Mouse (Mus musculus): Measurements from ENCODE around the gene St8sia1. TPM values are rescaled to one million over a fixed set of nuclear protein-coding genes. Genes with fewer than 3 reads are reported as not detected.
A peak's percentile ranks its signal among the peaks of the same experiment; 100 is the strongest.

The St8sia1 gene
- polyA plus RNA-seq, 1 experiment from 2014 or later = 3.6 TPM

DNA sequence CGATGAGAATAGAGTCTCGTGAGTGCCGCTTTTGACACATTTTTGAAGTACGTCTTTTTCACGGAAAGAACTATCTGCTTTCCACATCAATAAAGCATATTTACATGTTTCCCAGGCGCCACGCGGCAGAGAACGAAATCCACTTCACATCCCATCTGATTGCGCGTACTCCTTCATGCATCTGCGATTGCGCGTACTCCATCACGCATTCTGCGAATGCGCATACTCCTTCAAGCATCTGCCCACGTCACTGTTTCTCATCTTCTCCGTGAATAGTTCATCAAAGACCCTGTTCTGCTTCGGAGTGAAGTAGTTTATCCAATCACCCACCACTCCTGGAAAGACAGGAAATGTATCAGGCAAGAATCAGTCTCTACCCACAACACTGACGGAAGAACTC is 178.1 kb downstream of the St8sia1 start:
- no peak overlapping the region for H3K4me3 ChIP-seq (ENCODE audit: low read depth, low read length)
- no peak overlapping the region for H3K27ac ChIP-seq (ENCODE audit: low read depth, low read length)
- H3K27me3 ChIP-seq (ENCODE audit: control insufficient read depth, insufficient read depth, low read length) = no peaks in the 10 kb centered on the region
- no peak overlapping the region for H3K9ac ChIP-seq (ENCODE audit: low read depth, low read length)
- no peak overlapping the region for H3K4me2 ChIP-seq
- no peaks in the 10 kb centered on the region for H3K4me1 ChIP-seq (ENCODE audit: control insufficient read depth, insufficient read depth, low read length)
- no peak for ATAC-seq (replicated peaks; ENCODE audit: insufficient number of reproducible peaks, low FRiP score, low TSS enrichment)
- 83% methylated on average over 21 of the region's 21 CpGs for WGBS (ENCODE audit: insufficient replicate concordance)
- no peaks in the 10 kb centered on the region for H3K9me3 ChIP-seq (replicated peaks; ENCODE audit: control insufficient read depth, low read length)
- H3K36me3 ChIP-seq (ENCODE audit: control insufficient read depth, insufficient read depth, low read length) = no peaks in the 10 kb centered on the region

DNA sequence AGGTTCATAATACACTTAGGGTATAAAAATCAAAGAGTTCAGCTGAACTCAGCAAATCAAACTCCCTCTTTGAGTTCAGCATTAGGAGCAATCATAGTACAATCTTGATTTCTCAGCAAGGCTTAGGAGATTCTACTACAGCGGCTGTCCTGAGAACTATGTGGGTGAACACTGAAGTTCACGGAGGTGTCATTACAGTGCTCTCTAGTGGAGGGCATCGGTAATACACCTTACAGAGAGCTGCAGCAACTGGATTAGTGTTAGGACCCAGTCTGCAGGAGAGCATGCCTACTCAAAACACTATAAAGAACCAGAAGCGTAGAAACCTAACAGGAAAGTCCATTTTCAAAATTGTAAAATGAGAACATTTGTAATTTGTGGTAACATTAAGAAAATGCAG is 178.9 kb downstream of the St8sia1 start:
- Histone ChIP-seq H3K36me3 (ENCODE audit: control insufficient read depth, insufficient read depth, low read length) (no peaks in the 10 kb centered on the region), H3K4me2 (no peak overlapping the region), H3K9ac (ENCODE audit: low read depth, low read length) (no peak overlapping the region), H3K4me1 (ENCODE audit: control insufficient read depth, insufficient read depth, low read length) (no peaks in the 10 kb centered on the region), H3K27me3 (ENCODE audit: control insufficient read depth, insufficient read depth, low read length) (no peaks in the 10 kb centered on the region), H3K9me3 (replicated peaks; ENCODE audit: control insufficient read depth, low read length) (no peaks in the 10 kb centered on the region), H3K4me3 (ENCODE audit: low read depth, low read length) (no peak overlapping the region), H3K27ac (ENCODE audit: low read depth, low read length) (no peak overlapping the region)
- 38% methylated on average over 4 of the region's 4 CpGs for WGBS (ENCODE audit: insufficient replicate concordance)
- no peak for ATAC-seq (replicated peaks; ENCODE audit: insufficient number of reproducible peaks, low FRiP score, low TSS enrichment)

DNA sequence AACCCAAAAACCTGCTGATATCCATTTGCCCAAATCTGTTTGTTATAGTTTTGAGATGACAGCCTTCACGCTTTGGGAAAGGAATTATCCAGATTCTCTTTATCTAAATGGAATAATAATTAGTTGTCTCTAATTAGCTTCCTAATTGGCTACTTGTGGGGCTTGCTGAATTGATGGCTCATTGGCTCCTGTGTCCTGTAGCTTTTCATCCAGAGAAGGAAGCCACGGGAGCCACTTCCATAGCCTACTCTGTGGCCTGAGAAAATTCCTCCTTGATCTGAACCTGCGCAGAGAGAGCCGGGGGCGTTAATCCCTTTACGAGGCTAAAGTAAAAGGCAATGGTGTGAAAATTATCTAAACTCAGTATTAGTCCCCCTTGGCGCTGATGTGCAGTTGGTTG is 183.0 kb downstream of the St8sia1 start:
- no peak overlapping the region for H3K9ac ChIP-seq (ENCODE audit: low read depth, low read length)
- no peaks in the 10 kb centered on the region for H3K9me3 ChIP-seq (replicated peaks; ENCODE audit: control insufficient read depth, low read length)
- H3K36me3 ChIP-seq (ENCODE audit: control insufficient read depth, insufficient read depth, low read length) = no peaks in the 10 kb centered on the region
- no peak overlapping the region for H3K4me2 ChIP-seq
- no peak overlapping the region for H3K4me3 ChIP-seq (ENCODE audit: low read depth, low read length)
- H3K27ac ChIP-seq (ENCODE audit: low read depth, low read length) = no peak overlapping the region
- no peak for ATAC-seq (replicated peaks; ENCODE audit: insufficient number of reproducible peaks, low FRiP score, low TSS enrichment)
- WGBS (ENCODE audit: insufficient replicate concordance) = 66% methylated on average over 7 of the region's 7 CpGs
- H3K27me3 ChIP-seq (ENCODE audit: control insufficient read depth, insufficient read depth, low read length) = no peaks in the 10 kb centered on the region
- peaks cover 18% of the 10 kb centered on the region for H3K4me1 ChIP-seq (ENCODE audit: control insufficient read depth, insufficient read depth, low read length)

DNA sequence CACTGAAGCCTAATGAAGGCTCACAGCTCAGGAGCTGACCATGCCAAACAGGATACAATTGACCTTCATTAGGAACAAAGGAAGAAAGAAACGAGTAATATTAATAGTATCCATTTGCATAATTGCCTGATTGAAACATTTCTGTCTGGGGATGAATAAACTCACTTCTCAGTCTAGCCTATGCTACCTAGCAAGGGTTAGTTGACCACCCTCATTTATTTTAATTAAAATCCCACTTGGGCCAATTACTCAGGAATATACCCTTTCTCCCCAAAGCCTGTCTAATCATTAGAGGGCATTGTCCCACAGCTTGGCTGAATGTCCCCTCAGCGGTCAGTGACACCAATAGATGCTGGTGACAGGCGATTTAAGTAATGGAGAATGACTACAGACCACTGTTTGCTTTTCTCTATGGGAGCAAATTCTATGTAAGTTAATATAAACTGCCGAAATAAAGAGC is 183.6 kb downstream of the St8sia1 start:
- no peaks in the 10 kb centered on the region for H3K9me3 ChIP-seq (replicated peaks; ENCODE audit: control insufficient read depth, low read length)
- peaks cover under 1% of the 10 kb centered on the region; the same call in 1 of the 2 replicates for H3K36me3 ChIP-seq (ENCODE audit: control insufficient read depth, insufficient read depth, low read length)
- H3K27me3 ChIP-seq (ENCODE audit: control insufficient read depth, insufficient read depth, low read length) = no peaks in the 10 kb centered on the region
- ATAC-seq (replicated peaks; ENCODE audit: insufficient number of reproducible peaks, low FRiP score, low TSS enrichment) = no peak
- H3K27ac ChIP-seq (ENCODE audit: low read depth, low read length) = no peak overlapping the region
- H3K4me1 ChIP-seq (ENCODE audit: control insufficient read depth, insufficient read depth, low read length) = peaks cover 22% of the 10 kb centered on the region
- no peak overlapping the region for H3K4me3 ChIP-seq (ENCODE audit: low read depth, low read length)
- H3K9ac ChIP-seq (ENCODE audit: low read depth, low read length) = no peak overlapping the region
- 81% methylated on average over 4 of the region's 4 CpGs for WGBS (ENCODE audit: insufficient replicate concordance)
- H3K4me2 ChIP-seq = no peak overlapping the region

DNA sequence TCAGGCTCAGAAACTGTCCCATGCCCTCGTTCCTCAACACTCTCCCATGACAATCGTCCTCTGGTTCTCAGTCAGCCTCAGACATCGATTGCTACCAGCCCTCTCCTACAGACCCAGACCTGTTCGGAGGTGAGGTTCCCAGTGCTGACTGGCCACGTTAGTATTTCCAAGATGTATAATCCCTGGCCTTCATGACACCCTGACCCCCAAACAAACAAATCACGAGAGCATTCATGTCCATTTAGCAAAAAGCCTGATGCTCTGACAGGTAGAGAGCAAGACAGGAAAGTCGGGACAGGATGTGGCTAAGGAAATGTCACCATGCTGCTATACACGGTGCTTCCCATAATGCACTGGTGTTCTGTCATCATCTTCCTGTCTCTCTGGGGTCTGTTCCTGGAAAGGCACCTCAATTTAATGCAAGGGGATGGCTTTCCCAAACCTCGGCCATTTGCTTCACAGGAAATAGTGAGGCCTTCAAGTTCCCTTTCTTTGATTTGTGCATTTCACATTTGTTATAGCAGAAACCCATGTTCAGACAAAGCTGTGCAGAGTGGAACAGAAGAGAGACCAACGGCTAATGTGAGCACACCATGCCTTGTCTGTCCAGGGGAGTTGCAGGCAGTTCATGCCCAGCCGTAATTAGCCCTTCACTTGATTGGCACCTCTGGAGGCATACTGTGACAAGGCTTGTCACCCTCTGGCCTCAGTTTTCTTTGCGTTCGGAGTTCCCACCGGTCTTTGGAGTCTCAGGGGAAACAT is 184.3 kb downstream of the St8sia1 start:
- Histone ChIP-seq H3K9me3 (replicated peaks; ENCODE audit: control insufficient read depth, low read length) (no peaks in the 10 kb centered on the region), H3K9ac (ENCODE audit: low read depth, low read length) (no peak overlapping the region), H3K4me3 (ENCODE audit: low read depth, low read length) (no peak overlapping the region), H3K36me3 (ENCODE audit: control insufficient read depth, insufficient read depth, low read length) (peaks cover 2% of the 10 kb centered on the region; the same call in 1 of the 2 replicates), H3K27ac (ENCODE audit: low read depth, low read length) (no peak overlapping the region), H3K27me3 (ENCODE audit: control insufficient read depth, insufficient read depth, low read length) (no peaks in the 10 kb centered on the region), H3K4me2 (no peak overlapping the region), H3K4me1 (ENCODE audit: control insufficient read depth, insufficient read depth, low read length) (peaks cover 22% of the 10 kb centered on the region)
- ATAC-seq (replicated peaks; ENCODE audit: insufficient number of reproducible peaks, low FRiP score, low TSS enrichment) = no peak
- WGBS (ENCODE audit: insufficient replicate concordance) = 73% methylated on average over 14 of the region's 14 CpGs

DNA sequence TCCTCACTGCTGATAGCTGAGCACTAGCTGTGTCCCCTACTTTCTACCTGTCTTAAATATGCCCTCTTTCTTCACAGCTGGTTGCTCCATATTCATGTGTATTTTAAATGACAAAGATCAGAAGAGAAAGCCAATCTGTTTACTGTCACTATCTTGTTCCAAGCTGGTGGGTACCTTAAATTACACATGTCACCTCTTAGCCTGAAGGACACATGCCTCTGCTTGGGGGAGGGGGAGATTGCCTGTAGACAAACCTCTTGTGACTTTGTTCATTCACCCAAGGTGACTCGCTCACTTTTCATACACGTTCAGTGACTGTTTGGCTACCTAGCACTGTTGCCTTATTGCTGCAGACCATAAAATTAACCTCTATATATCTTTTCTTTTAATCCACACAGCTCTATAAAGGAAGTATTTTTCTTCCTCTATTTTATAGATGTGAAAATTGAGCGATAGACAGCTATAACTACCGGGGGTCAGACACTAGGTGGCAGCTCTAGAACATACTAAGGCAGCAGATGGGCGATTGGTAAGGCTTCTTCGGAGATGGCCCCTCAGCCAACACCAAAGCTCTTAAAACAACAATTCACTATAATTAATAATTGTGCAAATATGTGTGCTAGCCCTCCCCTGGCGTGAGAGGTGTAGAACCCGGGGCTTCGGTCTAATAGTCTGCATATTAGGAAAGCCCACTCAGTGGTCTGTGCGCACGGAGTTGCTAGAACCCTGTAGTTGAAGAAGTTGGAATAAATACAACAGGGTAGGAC is 185.0 kb downstream of the St8sia1 start:
- H3K4me2 ChIP-seq = peak overlapping the region; percentile 22; the same call in 1 of the 2 replicates
- H3K27ac ChIP-seq (ENCODE audit: low read depth, low read length) = no peak overlapping the region; the same call in 1 of the 2 replicates
- H3K4me1 ChIP-seq (ENCODE audit: control insufficient read depth, insufficient read depth, low read length) = peaks cover 22% of the 10 kb centered on the region
- H3K4me3 ChIP-seq (ENCODE audit: low read depth, low read length) = no peak overlapping the region
- no peaks in the 10 kb centered on the region for H3K27me3 ChIP-seq (ENCODE audit: control insufficient read depth, insufficient read depth, low read length)
- no peak for ATAC-seq (replicated peaks; ENCODE audit: insufficient number of reproducible peaks, low FRiP score, low TSS enrichment)
- peaks cover 2% of the 10 kb centered on the region; the same call in 1 of the 2 replicates for H3K36me3 ChIP-seq (ENCODE audit: control insufficient read depth, insufficient read depth, low read length)
- H3K9me3 ChIP-seq (replicated peaks; ENCODE audit: control insufficient read depth, low read length) = no peaks in the 10 kb centered on the region
- H3K9ac ChIP-seq (ENCODE audit: low read depth, low read length) = no peak overlapping the region
- 44% methylated on average over 11 of the region's 11 CpGs for WGBS (ENCODE audit: insufficient replicate concordance)

DNA sequence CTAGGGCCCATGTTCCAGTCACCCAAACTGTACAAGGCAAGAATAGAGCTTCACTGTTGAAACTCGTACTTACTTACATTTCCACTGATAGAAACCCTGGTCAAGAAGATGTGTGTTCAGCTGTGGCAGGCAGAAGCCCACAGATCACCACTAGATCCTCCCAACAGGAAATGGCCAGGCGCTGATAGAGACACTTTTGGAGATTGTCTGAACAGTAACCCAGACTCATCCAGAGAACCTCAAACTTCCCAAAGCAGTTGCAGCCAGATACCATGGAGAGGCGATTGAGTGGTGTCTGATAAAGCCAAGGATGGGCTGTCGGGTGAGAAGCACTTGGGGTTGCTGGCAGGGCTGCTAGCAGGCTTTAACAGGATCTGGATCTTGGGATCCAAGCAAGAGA is 187.3 kb downstream of the St8sia1 start:
- WGBS (ENCODE audit: insufficient replicate concordance) = 16% methylated on average over 4 of the region's 4 CpGs
- Histone ChIP-seq H3K4me2 (no peak overlapping the region), H3K27me3 (ENCODE audit: control insufficient read depth, insufficient read depth, low read length) (no peaks in the 10 kb centered on the region), H3K27ac (ENCODE audit: low read depth, low read length) (no peak overlapping the region), H3K36me3 (ENCODE audit: control insufficient read depth, insufficient read depth, low read length) (peaks cover 18% of the 10 kb centered on the region), H3K9ac (ENCODE audit: low read depth, low read length) (no peak overlapping the region), H3K9me3 (replicated peaks; ENCODE audit: control insufficient read depth, low read length) (no peaks in the 10 kb centered on the region), H3K4me1 (ENCODE audit: control insufficient read depth, insufficient read depth, low read length) (peaks cover 22% of the 10 kb centered on the region), H3K4me3 (ENCODE audit: low read depth, low read length) (no peak overlapping the region)
- no peak; the same call in 1 of the 2 replicates for ATAC-seq (replicated peaks; ENCODE audit: insufficient number of reproducible peaks, low FRiP score, low TSS enrichment)

DNA sequence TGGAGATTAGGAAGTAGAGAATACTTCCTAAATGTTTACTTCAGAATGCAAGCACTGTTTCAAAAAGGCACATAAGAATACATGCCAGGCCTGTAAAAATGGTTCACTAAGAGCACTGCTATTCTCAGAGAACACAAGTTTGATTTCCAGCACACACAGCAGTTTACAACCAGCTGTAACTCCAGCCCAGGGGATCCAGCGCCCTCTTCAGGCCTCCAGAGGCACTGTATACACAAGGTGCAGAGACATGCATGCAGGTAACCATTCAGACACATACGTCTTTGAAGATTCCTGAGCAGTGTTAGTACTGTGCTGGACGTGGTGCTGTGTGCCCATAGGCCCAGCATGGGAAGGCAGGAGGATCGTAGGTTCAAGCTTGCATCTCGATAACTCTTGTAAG is 190.7 kb downstream of the St8sia1 start:
- Histone ChIP-seq H3K36me3 (ENCODE audit: control insufficient read depth, insufficient read depth, low read length) (peaks cover 28% of the 10 kb centered on the region), H3K27ac (ENCODE audit: low read depth, low read length) (no peak overlapping the region), H3K4me1 (ENCODE audit: control insufficient read depth, insufficient read depth, low read length) (peaks cover 15% of the 10 kb centered on the region), H3K4me3 (ENCODE audit: low read depth, low read length) (no peak overlapping the region), H3K9ac (ENCODE audit: low read depth, low read length) (no peak overlapping the region), H3K27me3 (ENCODE audit: control insufficient read depth, insufficient read depth, low read length) (no peaks in the 10 kb centered on the region), H3K9me3 (replicated peaks; ENCODE audit: control insufficient read depth, low read length) (no peaks in the 10 kb centered on the region), H3K4me2 (no peak overlapping the region)
- no peak for ATAC-seq (replicated peaks; ENCODE audit: insufficient number of reproducible peaks, low FRiP score, low TSS enrichment)
- 89% methylated on average over 5 of the region's 5 CpGs for whole genome bisulfite sequencing (ENCODE audit: insufficient replicate concordance)
